In genomic region chr12:72332488-72333013, GRCm38 (mm10) we compare ENCODE assay signal across 24 mouse cellular contexts.
DNase-seq lines count a peak whose midpoint lies in the region; ATAC-seq and TF ChIP-seq lines count a peak whose summit lies in the region.
"Had no signal": no experiment of that assay in that cellular context is flagged by ENCODE, and none has a peak within 500 bp of the region (broad histone marks: within the 10 kb centered on the region; RNA-seq: fewer than 3 reads in every experiment).

No protein-coding gene starts in this region.

- no peaks in the 10 kb centered on the region for H3K9me3 ChIP-seq in forebrain, embryonic 13.5 days (replicated peaks)
- H3K9me3 ChIP-seq in forebrain, embryonic 12.5 days: no peaks in the 10 kb centered on the region
- no peaks in the 10 kb centered on the region for H3K9me3 ChIP-seq in hindbrain, postnatal 0 days (ENCODE audit: low read length)
- no peaks in the 10 kb centered on the region for H3K9me3 ChIP-seq in hindbrain, embryonic 13.5 days
- H3K9me3 ChIP-seq in lung, postnatal 0 days (ENCODE audit: low read length): no peaks in the 10 kb centered on the region
- H3K9me3 ChIP-seq in forebrain, postnatal 0 days (ENCODE audit: low read length): 0 out of 2 replicates have a peak, but pooled peaks cover 6% of the 10 kb centered on the region
- H3K9me3 ChIP-seq: embryonic facial prominence, embryonic 15.5 days; intestine, embryonic 15.5 days; limb, embryonic 15.5 days; midbrain, embryonic 12.5 days had no signal

- no peak for ATAC-seq in forebrain, embryonic 13.5 days
- no peak for ATAC-seq in forebrain, embryonic 12.5 days (ENCODE audit: low FRiP score)
- 0 out of 2 replicates have a peak, but pooled peaks have one; percentile 18 for ATAC-seq in hindbrain, postnatal 0 days
- no peak for ATAC-seq in hindbrain, embryonic 13.5 days (ENCODE audit: low FRiP score)
- peak; percentile 60 for ATAC-seq in lung, postnatal 0 days
- ATAC-seq in forebrain, postnatal 0 days: no peak
- ATAC-seq: intestine, embryonic 15.5 days had no signal

- H3K27me3 ChIP-seq in forebrain, embryonic 13.5 days: no peaks in the 10 kb centered on the region
- no peaks in the 10 kb centered on the region for H3K27me3 ChIP-seq in forebrain, embryonic 12.5 days
- no peaks in the 10 kb centered on the region for H3K27me3 ChIP-seq in hindbrain, postnatal 0 days (ENCODE audit: insufficient read depth, low read length)
- H3K27me3 ChIP-seq in hindbrain, embryonic 13.5 days: no peaks in the 10 kb centered on the region
- no peaks in the 10 kb centered on the region for H3K27me3 ChIP-seq in lung, postnatal 0 days (replicated peaks; ENCODE audit: insufficient read depth, low read length)
- no peaks in the 10 kb centered on the region for H3K27me3 ChIP-seq in forebrain, postnatal 0 days (ENCODE audit: insufficient read depth, low read length)
- H3K27me3 ChIP-seq: embryonic facial prominence, embryonic 15.5 days; heart, embryonic 12.5 days; intestine, embryonic 15.5 days; limb, embryonic 15.5 days; midbrain, embryonic 12.5 days had no signal

- no peaks in the 10 kb centered on the region for H3K36me3 ChIP-seq in forebrain, embryonic 13.5 days (ENCODE audit: poor library complexity, severe bottlenecking)
- no peaks in the 10 kb centered on the region for H3K36me3 ChIP-seq in forebrain, embryonic 12.5 days (replicated peaks)
- no peaks in the 10 kb centered on the region for H3K36me3 ChIP-seq in hindbrain, postnatal 0 days (ENCODE audit: insufficient read depth, low read length)
- H3K36me3 ChIP-seq in hindbrain, embryonic 13.5 days: 0 out of 2 replicates have a peak, but pooled peaks cover 4% of the 10 kb centered on the region
- no peaks in the 10 kb centered on the region for H3K36me3 ChIP-seq in lung, postnatal 0 days (ENCODE audit: insufficient read depth, low read length)
- no peaks in the 10 kb centered on the region for H3K36me3 ChIP-seq in forebrain, postnatal 0 days (ENCODE audit: insufficient read depth)
- H3K36me3 ChIP-seq: embryonic facial prominence, embryonic 15.5 days; heart, embryonic 12.5 days; intestine, embryonic 15.5 days; limb, embryonic 15.5 days; midbrain, embryonic 12.5 days had no signal

- peaks cover 11% of the 10 kb centered on the region; the same call in 1 of the 2 replicates for H3K4me1 ChIP-seq in forebrain, embryonic 13.5 days
- no peaks in the 10 kb centered on the region for H3K4me1 ChIP-seq in forebrain, embryonic 12.5 days
- no peaks in the 10 kb centered on the region for H3K4me1 ChIP-seq in hindbrain, postnatal 0 days (ENCODE audit: insufficient read depth, low read length)
- H3K4me1 ChIP-seq in hindbrain, embryonic 13.5 days (replicated peaks): peaks cover 14% of the 10 kb centered on the region
- no peaks in the 10 kb centered on the region for H3K4me1 ChIP-seq in lung, postnatal 0 days (ENCODE audit: insufficient read depth, low read depth, low read length)
- H3K4me1 ChIP-seq in forebrain, postnatal 0 days (ENCODE audit: insufficient read depth): peaks cover 4% of the 10 kb centered on the region; the same call in 1 of the 2 replicates
- H3K4me1 ChIP-seq: embryonic facial prominence, embryonic 15.5 days; heart, embryonic 12.5 days; intestine, embryonic 15.5 days; limb, embryonic 15.5 days; midbrain, embryonic 12.5 days had no signal

- WGBS in forebrain, embryonic 13.5 days: 89% methylated on average over 5 of the region's 5 CpGs
- 93% methylated on average over 5 of the region's 5 CpGs for WGBS in forebrain, embryonic 12.5 days
- 85% methylated on average over 5 of the region's 5 CpGs for WGBS in hindbrain, postnatal 0 days
- 84% methylated on average over 5 of the region's 5 CpGs for WGBS in hindbrain, embryonic 13.5 days
- 52% methylated on average over 5 of the region's 5 CpGs for WGBS in lung, postnatal 0 days
- 71% methylated on average over 5 of the region's 5 CpGs for WGBS in forebrain, postnatal 0 days

- H3K27ac ChIP-seq in forebrain, embryonic 13.5 days: peak overlapping the region; percentile 16
- no peak overlapping the region for H3K27ac ChIP-seq in forebrain, embryonic 12.5 days
- peak overlapping the region; percentile 45; the same call in 1 of the 2 replicates for H3K27ac ChIP-seq in hindbrain, postnatal 0 days
- no peak overlapping the region for H3K27ac ChIP-seq in hindbrain, embryonic 13.5 days
- H3K27ac ChIP-seq in lung, postnatal 0 days (ENCODE audit: low read length): no peak overlapping the region
- H3K27ac ChIP-seq in forebrain, postnatal 0 days (ENCODE audit: low read depth, low read length): 0 out of 2 replicates have a peak overlapping the region, but pooled peaks have one; percentile 35
- H3K27ac ChIP-seq: embryonic facial prominence, embryonic 15.5 days; intestine, embryonic 15.5 days; left cerebral cortex, adult 2 months; limb, embryonic 15.5 days; liver, embryonic 14.5 days; midbrain, embryonic 12.5 days; stomach, postnatal 0 days had no signal

- DNase-seq in hindbrain, postnatal 0 days (ENCODE audit: low spot score): no peak
- peak; percentile 9 for DNase-seq in lung, postnatal 0 days (ENCODE audit: low spot score)
- DNase-seq in lung, postnatal 14 days: no peak
- DNase-seq in forebrain, postnatal 0 days: no peak
- DNase-seq: adrenal gland, postnatal 10 days; cerebellum, adult 9-11 months; gastrocnemius, postnatal 10 days; heart, postnatal 10 days; kidney, adult 9 months; layer of hippocampus, adult 9-11 months; retina, postnatal 1 day; thymus, adult 2 months; thymus, postnatal 4 days had no signal

- no peak overlapping the region for H3K4me3 ChIP-seq in forebrain, embryonic 13.5 days
- no peak overlapping the region for H3K4me3 ChIP-seq in forebrain, embryonic 12.5 days (replicated peaks)
- H3K4me3 ChIP-seq in hindbrain, postnatal 0 days (ENCODE audit: low read length): no peak overlapping the region
- no peak overlapping the region for H3K4me3 ChIP-seq in hindbrain, embryonic 13.5 days
- H3K4me3 ChIP-seq in lung, postnatal 0 days (ENCODE audit: low read depth, low read length): no peak overlapping the region
- no peak overlapping the region for H3K4me3 ChIP-seq in forebrain, postnatal 0 days (ENCODE audit: low read depth, low read length)
- H3K4me3 ChIP-seq: embryonic facial prominence, embryonic 15.5 days; heart, embryonic 12.5 days; intestine, embryonic 15.5 days; left cerebral cortex, adult 2 months; limb, embryonic 15.5 days; midbrain, embryonic 12.5 days had no signal

- no peak for TF ChIP-seq EP300 in lung, postnatal 0 days (IDR thresholded peaks at IDR 0.05)

- no peak overlapping the region for H3K9ac ChIP-seq in forebrain, embryonic 13.5 days
- H3K9ac ChIP-seq in forebrain, embryonic 12.5 days: no peak overlapping the region
- no peak overlapping the region for H3K9ac ChIP-seq in hindbrain, postnatal 0 days (replicated peaks; ENCODE audit: low read length)
- no peak overlapping the region for H3K9ac ChIP-seq in hindbrain, embryonic 13.5 days
- H3K9ac ChIP-seq in lung, postnatal 0 days (replicated peaks; ENCODE audit: low read depth): no peak overlapping the region
- H3K9ac ChIP-seq in forebrain, postnatal 0 days: no peak overlapping the region
- H3K9ac ChIP-seq: embryonic facial prominence, embryonic 15.5 days; heart, embryonic 12.5 days; intestine, embryonic 15.5 days; limb, embryonic 15.5 days; liver, embryonic 14.5 days; midbrain, embryonic 12.5 days had no signal

- no peak for TF ChIP-seq CTCF in hindbrain, postnatal 0 days (IDR thresholded peaks at IDR 0.05; ENCODE audit: low read depth)
- no peak for TF ChIP-seq CTCF in lung, postnatal 0 days (IDR thresholded peaks at IDR 0.05)
- TF ChIP-seq CTCF in forebrain, postnatal 0 days (IDR thresholded peaks at IDR 0.05; ENCODE audit: low read depth): no peak

- no peak overlapping the region for H3K4me2 ChIP-seq in forebrain, embryonic 13.5 days
- no peak overlapping the region for H3K4me2 ChIP-seq in forebrain, embryonic 12.5 days
- no peak overlapping the region for H3K4me2 ChIP-seq in hindbrain, postnatal 0 days (ENCODE audit: low read depth, low read length)
- no peak overlapping the region for H3K4me2 ChIP-seq in hindbrain, embryonic 13.5 days
- H3K4me2 ChIP-seq in lung, postnatal 0 days (replicated peaks; ENCODE audit: low read depth, low read length): no peak overlapping the region
- H3K4me2 ChIP-seq in forebrain, postnatal 0 days (ENCODE audit: low read depth): no peak overlapping the region
- H3K4me2 ChIP-seq: embryonic facial prominence, embryonic 15.5 days; heart, embryonic 12.5 days; intestine, embryonic 15.5 days; limb, embryonic 15.5 days; midbrain, embryonic 12.5 days had no signal

Comparison
In these comparisons a context has a peak if more than half of its experiments do, and no peak if none do; other contexts are left out.
1. ATAC-seq: peak in hindbrain, postnatal 0 days (single experiment) and lung, postnatal 0 days (single experiment); none in forebrain, embryonic 13.5 days (single experiment), forebrain, embryonic 12.5 days (single experiment), hindbrain, embryonic 13.5 days (single experiment) and forebrain, postnatal 0 days (single experiment).
2. H3K27ac ChIP-seq: peak in forebrain, embryonic 13.5 days (single experiment), hindbrain, postnatal 0 days (single experiment) and forebrain, postnatal 0 days (single experiment); none in forebrain, embryonic 12.5 days (single experiment), hindbrain, embryonic 13.5 days (single experiment) and lung, postnatal 0 days (single experiment).